ENCODE assay signal across 8 mouse cellular contexts in the genomic region with DNA sequence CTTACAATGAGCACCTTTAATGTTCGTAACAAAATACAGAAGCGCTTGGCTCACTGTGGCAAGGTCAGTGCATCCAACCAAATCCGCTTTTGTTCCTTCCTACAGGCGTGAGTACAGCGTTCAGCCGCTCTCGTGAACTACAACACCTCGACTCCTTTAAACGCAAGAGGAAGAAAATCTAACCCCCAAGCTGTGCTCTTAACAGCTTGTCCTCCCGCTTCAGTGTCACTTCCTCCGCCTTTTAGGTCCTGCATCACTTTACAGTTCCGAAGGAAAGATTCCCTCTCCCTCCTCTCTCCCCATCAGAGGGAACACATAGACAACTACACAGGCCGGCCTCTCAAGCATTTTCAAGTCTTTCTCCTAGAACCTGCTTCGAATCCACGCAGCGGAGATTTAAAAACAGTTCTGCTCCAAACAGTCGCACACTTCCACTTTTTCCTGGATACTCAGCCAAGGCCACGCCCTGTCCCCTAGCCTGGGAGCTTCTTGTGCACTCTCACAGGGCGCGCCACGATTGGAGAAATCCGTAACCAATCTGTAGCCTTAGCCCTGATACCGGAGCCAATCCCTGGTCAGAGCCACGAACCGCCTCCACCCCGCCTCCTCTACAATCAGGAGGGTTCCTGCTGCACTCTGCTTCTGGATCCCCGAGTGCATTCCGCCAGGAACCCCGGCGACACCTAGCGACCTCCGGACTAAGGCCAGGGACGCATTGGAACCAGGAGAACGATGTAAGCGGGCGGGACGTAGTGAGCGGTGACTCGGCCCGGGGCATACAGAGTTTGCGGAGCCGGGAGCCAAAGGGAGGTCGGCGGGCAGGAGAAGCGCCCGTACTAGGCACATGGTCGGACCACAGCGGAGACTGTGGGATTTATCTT. TPM values are rescaled to one million over a fixed set of nuclear protein-coding genes. Genes with fewer than 3 reads are reported as not detected.
DNase-seq lines count a peak whose midpoint lies in the region; ATAC-seq and TF ChIP-seq lines count a peak whose summit lies in the region.

A gene (plus strand): TSS at position 610 of the 881 bp plus-strand sequence.

- peak within 1 kb of the TSS; percentile 57 for H3K27ac ChIP-seq in heart, embryonic 11.5 days (ENCODE audit: low read depth, low read length)
- H3K27ac ChIP-seq in kidney, embryonic 16.5 days (ENCODE audit: low read length), result peak within 1 kb of the TSS; percentile 87
- H3K27ac ChIP-seq in liver, adult 2 months (replicated peaks; ENCODE audit: insufficient read depth, low read depth, low read length), result peak within 1 kb of the TSS; percentile 39

- H3K36me3 ChIP-seq in erythroblast, embryonic 14.5 days (ENCODE audit: control insufficient read depth), result no peaks in the 10 kb centered on the region
- H3K36me3 ChIP-seq in heart, embryonic 11.5 days (ENCODE audit: control insufficient read depth, insufficient read depth, low read length), result no peaks in the 10 kb centered on the region
- peaks cover 3% of the 10 kb centered on the region; the same call in 1 of the 2 replicates for H3K36me3 ChIP-seq in kidney, embryonic 16.5 days (ENCODE audit: insufficient read depth, low read length)
- H3K36me3 ChIP-seq in liver, adult 2 months (ENCODE audit: control insufficient read depth, insufficient read depth, low read length), result no peaks in the 10 kb centered on the region
- H3K36me3 ChIP-seq in myocyte (ENCODE audit: control insufficient read depth, insufficient read depth), result no peaks in the 10 kb centered on the region
- H3K36me3 ChIP-seq in splenic B cell, adult 2 months (ENCODE audit: control insufficient read depth, insufficient read depth, low read length, poor library complexity, severe bottlenecking), result no peaks in the 10 kb centered on the region

- H3K9me3 ChIP-seq in erythroblast, embryonic 14.5 days (ENCODE audit: control insufficient read depth, low read length), result no peaks in the 10 kb centered on the region
- 0 out of 2 replicates have a peak, but pooled peaks cover 2% of the 10 kb centered on the region for H3K9me3 ChIP-seq in heart, embryonic 11.5 days (replicated peaks; ENCODE audit: control insufficient read depth, low read length)
- H3K9me3 ChIP-seq in kidney, embryonic 16.5 days (ENCODE audit: low read length), result peaks cover 6% of the 10 kb centered on the region

- H3K4me2 ChIP-seq in heart, embryonic 11.5 days, result peak within 1 kb of the TSS; percentile 84
- H3K4me2 ChIP-seq in kidney, embryonic 16.5 days (replicated peaks; ENCODE audit: low read depth, low read length), result peak within 1 kb of the TSS; percentile 91
- peak within 1 kb of the TSS; percentile 99 for H3K4me2 ChIP-seq in myocyte (ENCODE audit: low read depth)

- under 1% methylated on average over 48 of the region's 48 CpGs for WGBS in heart, embryonic 11.5 days (ENCODE audit: insufficient replicate concordance)
- under 1% methylated on average over 48 of the region's 48 CpGs for WGBS in kidney, embryonic 16.5 days
- WGBS in liver, adult 2 months, result under 1% methylated on average over 48 of the region's 48 CpGs

- no peaks in the 10 kb centered on the region; the same call in 1 of the 2 replicates for H3K79me2 ChIP-seq in liver, adult 2 months (ENCODE audit: control insufficient read depth, insufficient read depth, low read length)
- no peaks in the 10 kb centered on the region for H3K79me2 ChIP-seq in myocyte (ENCODE audit: control insufficient read depth, insufficient read depth)

- TF ChIP-seq CTCF in liver, adult 2 months (IDR thresholded peaks at IDR 0.05; ENCODE audit: low read depth, low read length), result peak; percentile 46

- H3K9ac ChIP-seq in heart, embryonic 11.5 days (ENCODE audit: low read depth, low read length), result peak within 1 kb of the TSS; percentile 69
- peak within 1 kb of the TSS; percentile 70 for H3K9ac ChIP-seq in kidney, embryonic 16.5 days (replicated peaks; ENCODE audit: low read length)
- H3K9ac ChIP-seq in liver, adult 2 months (ENCODE audit: low read depth, low read length), result peak within 1 kb of the TSS; percentile 59

- TF ChIP-seq POLR2A in liver, adult 2 months (IDR thresholded peaks at IDR 0.05; ENCODE audit: extremely low read depth, insufficient read depth, low read length), result peak; percentile 51; the same call in 1 of the 2 replicates
- TF ChIP-seq POLR2A in myocyte (IDR thresholded peaks at IDR 0.05; ENCODE audit: insufficient read length, low read depth), result peak; percentile 42

- H3K27me3 ChIP-seq in erythroblast, embryonic 14.5 days (ENCODE audit: control insufficient read depth), result peaks cover 36% of the 10 kb centered on the region
- H3K27me3 ChIP-seq in heart, embryonic 11.5 days (ENCODE audit: control insufficient read depth, insufficient read depth, low read length), result 0 out of 2 replicates have a peak, but pooled peaks cover 2% of the 10 kb centered on the region
- no peaks in the 10 kb centered on the region for H3K27me3 ChIP-seq in kidney, embryonic 16.5 days (ENCODE audit: insufficient read depth, low read length)
- H3K27me3 ChIP-seq in liver, adult 2 months (ENCODE audit: control insufficient read depth, insufficient read depth, low read length), result no peaks in the 10 kb centered on the region
- H3K27me3 ChIP-seq in myocyte (ENCODE audit: control insufficient read depth, insufficient read depth, insufficient read length), result peaks cover 8% of the 10 kb centered on the region
- H3K27me3 ChIP-seq in splenic B cell, adult 2 months (ENCODE audit: control insufficient read depth, insufficient read depth, low read length, poor library complexity, severe bottlenecking), result no peaks in the 10 kb centered on the region

- peaks cover 14% of the 10 kb centered on the region for H3K4me1 ChIP-seq in erythroblast, embryonic 14.5 days (ENCODE audit: control insufficient read depth)
- H3K4me1 ChIP-seq in heart, embryonic 11.5 days (ENCODE audit: control insufficient read depth, insufficient read depth, low read length), result peaks cover 9% of the 10 kb centered on the region; the same call in 1 of the 2 replicates
- H3K4me1 ChIP-seq in kidney, embryonic 16.5 days (ENCODE audit: insufficient read depth, low read length), result peaks cover 16% of the 10 kb centered on the region
- peaks cover 13% of the 10 kb centered on the region for H3K4me1 ChIP-seq in liver, adult 2 months (ENCODE audit: control insufficient read depth, insufficient read depth, low read length)

- peak; percentile 97 for DNase-seq in 416B (ENCODE audit: low read depth)
- DNase-seq in brain, adult 2 months (ENCODE audit: low read depth, low spot score), result peak; percentile 98
- DNase-seq in liver, adult 2 months (ENCODE audit: extremely low read depth, low read depth, low spot score), result peak; percentile 97
- DNase-seq in splenic B cell, adult 2 months (ENCODE audit: low read depth, low spot score), result peak; percentile 78

- peak within 1 kb of the TSS; percentile 56 for H3K4me3 ChIP-seq in erythroblast, embryonic 14.5 days (replicated peaks)
- peak within 1 kb of the TSS; percentile 53 for H3K4me3 ChIP-seq in heart, embryonic 11.5 days (ENCODE audit: low read depth, low read length)
- H3K4me3 ChIP-seq in kidney, embryonic 16.5 days (ENCODE audit: low read length), result peak within 1 kb of the TSS; percentile 65
- peak within 1 kb of the TSS; percentile 56 for H3K4me3 ChIP-seq in liver, adult 2 months (ENCODE audit: insufficient read depth, low read depth, low read length)
- peak within 1 kb of the TSS; percentile 28 for H3K4me3 ChIP-seq in myocyte

- peak; percentile 97 for ATAC-seq in heart, embryonic 11.5 days (replicated peaks; ENCODE audit: insufficient number of reproducible peaks, low FRiP score, low TSS enrichment)
- peak; percentile 100 for ATAC-seq in kidney, embryonic 16.5 days (ENCODE audit: low FRiP score, low TSS enrichment)

- peak within 1 kb of the TSS; percentile 43 for H3ac ChIP-seq in myocyte (ENCODE audit: control insufficient read depth, insufficient read length)

TF ChIP-seq in myocyte, 11 proteins besides CTCF, POLR2A, EP300 and RAD21:
- TF ChIP-seq USF1 (IDR thresholded peaks at IDR 0.05; ENCODE audit: low read depth), result no peak
- no peak for TF ChIP-seq REST (IDR thresholded peaks at IDR 0.05; ENCODE audit: insufficient read depth, insufficient read length)
- TF ChIP-seq SRF (IDR thresholded peaks at IDR 0.05; ENCODE audit: control insufficient read depth, insufficient read length, low read depth), result no peak
- TF ChIP-seq CEBPB (IDR thresholded peaks at IDR 0.05; ENCODE audit: insufficient read depth, poor library complexity, severe bottlenecking), result no peak
- no peak for TF ChIP-seq MYOD1 (IDR thresholded peaks at IDR 0.05; ENCODE audit: control insufficient read depth in 1 of 3, insufficient read length in 2 of 3, low read depth in 2 of 3)
- no peak for TF ChIP-seq MAX (IDR thresholded peaks at IDR 0.05; ENCODE audit: low read depth)
- no peak for TF ChIP-seq TCF12 (IDR thresholded peaks at IDR 0.05; ENCODE audit: insufficient read depth, poor library complexity, severe bottlenecking)
- TF ChIP-seq E2F4 (IDR thresholded peaks at IDR 0.05; ENCODE audit: insufficient read depth), result no peak
- TF ChIP-seq MYOG (IDR thresholded peaks at IDR 0.05; ENCODE audit: control insufficient read depth in 1 of 3, insufficient read depth in 1 of 3, insufficient read length in 2 of 3, low read depth in 2 of 3), result no peak
- no peak for TF ChIP-seq POLR2AphosphoS2 (IDR thresholded peaks at IDR 0.05; ENCODE audit: insufficient read length, low read depth)
- no peak for TF ChIP-seq TCF3 (IDR thresholded peaks at IDR 0.05; ENCODE audit: insufficient read length, low read depth)

RNA-seq across cellular contexts. Expression of the gene that starts here (rescaled TPM):
- polyA plus RNA-seq in erythroblast, embryonic 14.5 days (2012), result 0.05 TPM in 1 of 2 replicates, not detected in the other
- polyA plus RNA-seq in heart, embryonic 11.5 days (2014; fragmentation: Nextera tagmentation; extraction: Ambion mirVana), result 9.5 and 11.3 TPM in 2 replicates
- 24.6 and 28.0 TPM in 2 replicates for polyA plus RNA-seq in kidney, embryonic 16.5 days (2015; fragmentation: Nextera tagmentation; extraction: Ambion mirVana)
- total RNA-seq in liver, adult 2 months (2014; rRNA removed), result 369 and 383 TPM in 2 replicates
- 56.4 and 58.9 TPM in 2 replicates for polyA plus RNA-seq in liver, adult 2 months (2012; rRNA removed)
- polyA plus RNA-seq in myocyte (2012; fragmentation: generic; extraction: Trizol), result 1.9 TPM

Comparison
In these comparisons a context has a peak if more than half of its experiments do, and no peak if none do; other contexts are left out.
1. Peak in every context shown above with its lines: DNase-seq, ATAC-seq, H3K4me3 ChIP-seq and H3K27ac ChIP-seq.